Mouse (Mus musculus): Measurements from ENCODE around the gene Rgl2.
"Not testable (repeated sequence)": the region's sequence is repeated elsewhere in the genome, so short reads cannot be mapped to it uniquely, and the experiment has no call there.

Rgl2 gene

DNA sequence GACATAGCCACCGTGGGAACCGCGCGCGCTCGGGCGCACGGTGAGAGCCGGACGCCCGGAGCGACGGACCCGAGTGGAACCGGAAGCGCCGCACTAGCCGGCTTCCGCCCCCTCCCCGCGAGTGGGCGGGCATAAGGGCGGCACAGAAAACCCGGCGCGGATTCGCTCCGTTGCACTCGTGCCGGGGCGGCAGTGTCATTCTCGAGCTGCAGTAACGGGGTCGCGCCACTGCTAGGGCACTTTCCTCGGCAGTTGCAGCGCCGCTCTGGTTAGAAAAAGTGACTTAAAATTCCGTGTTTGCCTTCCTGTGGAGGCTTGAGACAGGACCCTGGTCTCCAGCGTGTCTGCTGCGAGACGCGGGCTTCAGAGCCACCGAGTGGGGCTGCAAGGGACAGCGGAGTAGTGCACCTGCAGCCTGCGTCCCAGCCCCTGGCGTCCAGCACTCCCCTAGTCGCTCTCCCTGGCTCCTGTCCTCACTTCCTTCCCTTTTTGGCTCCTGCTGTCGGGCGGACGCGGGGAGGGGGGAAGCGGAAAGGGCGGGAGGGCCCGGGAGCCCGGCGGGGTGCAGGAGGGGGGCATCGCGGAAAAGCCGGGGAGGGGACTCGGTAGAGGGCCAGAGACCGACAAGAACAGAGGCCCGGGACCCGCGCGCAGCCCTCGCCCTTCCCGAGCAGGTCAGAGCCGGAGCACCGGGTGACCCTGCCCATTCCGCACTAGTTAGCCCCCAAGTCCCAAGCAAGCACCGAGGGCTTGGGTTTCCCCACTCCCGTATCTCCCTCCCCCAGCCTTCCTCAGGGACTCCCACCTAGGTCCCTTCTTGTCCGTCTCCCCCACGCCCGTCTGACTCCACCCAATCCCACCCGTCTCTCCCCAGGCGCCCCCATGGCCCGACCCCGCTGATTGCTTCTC lies at the start of gene Rgl2:
Rgl2 (plus strand) TSS at position 173 of the 909 bp plus-strand sequence.
- in situ Hi-C loops (cut with MboI, MseI): loop anchor here (5.0 kb wide), 1 partner anchor 37 kb away; the partner anchor contains the start of gene Kifc1

DNA sequence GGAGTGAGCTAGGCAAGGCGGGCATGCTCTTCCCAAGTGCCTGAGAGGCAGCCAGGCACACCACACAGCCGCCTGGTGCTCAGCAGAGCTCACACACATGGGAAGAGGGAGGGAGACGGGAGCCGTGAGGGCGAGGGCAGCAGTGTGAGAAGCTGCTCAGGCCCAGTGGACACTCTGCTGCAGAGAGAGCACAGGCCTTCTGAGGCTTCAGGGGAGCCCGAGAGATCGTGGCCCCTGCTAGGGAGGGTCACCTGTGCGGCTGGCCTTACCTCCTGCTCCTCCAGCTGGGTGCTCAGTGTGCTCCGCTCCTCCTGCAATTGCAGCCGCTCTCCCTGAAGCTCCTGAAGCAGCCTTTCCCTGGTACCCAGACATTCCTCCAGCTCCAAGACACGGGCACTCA lies 45.0 kb upstream of the Rgl2 start:
- in situ Hi-C loops (cut with MboI, MseI): loop anchor here (5.0 kb wide), 1 partner anchor 37 kb away; no protein-coding TSS in a partner anchor

DNA sequence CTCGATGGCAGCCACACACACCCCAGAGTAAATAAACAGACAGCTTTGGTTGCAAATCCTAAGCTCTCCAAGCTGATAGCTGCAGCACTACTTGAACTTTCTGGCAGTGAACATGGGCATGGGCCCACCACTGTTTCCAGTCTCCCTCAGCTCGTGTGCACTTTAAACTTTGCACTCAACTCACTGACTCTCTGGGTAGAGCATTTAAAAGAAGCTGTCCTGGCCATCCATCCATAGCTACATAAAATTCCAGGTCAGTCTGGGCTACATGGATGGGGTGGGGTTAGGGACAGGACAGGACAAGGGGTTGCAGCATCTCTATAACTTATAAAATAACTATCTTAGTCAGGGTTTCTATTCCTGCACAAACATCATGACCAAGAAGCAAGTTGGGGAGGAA lies 41.5 kb upstream of the Rgl2 start:
- in situ Hi-C loops (cut with MboI, MseI): not testable (repeated sequence)

DNA sequence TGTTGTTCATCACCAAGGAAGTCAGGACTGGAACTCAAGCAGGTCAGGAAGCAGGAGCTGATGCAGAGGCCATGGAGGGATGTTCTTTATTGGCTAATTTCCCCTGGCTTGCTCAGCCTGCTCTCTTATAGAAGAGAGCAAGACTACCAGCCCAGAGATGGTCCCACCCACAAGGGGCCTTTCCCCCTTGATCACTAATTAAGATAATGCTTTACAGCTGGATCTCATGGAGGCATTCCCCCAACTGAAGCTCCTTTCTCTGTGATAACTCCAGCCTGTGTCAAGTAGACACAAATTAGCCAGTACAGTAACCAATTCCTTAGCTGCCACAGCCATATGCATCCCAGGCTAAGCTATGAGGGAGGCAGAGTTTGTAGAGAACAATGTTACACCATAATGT lies 41.1 kb upstream of the Rgl2 start:
- in situ Hi-C loops (cut with MboI, MseI): not testable (repeated sequence)

DNA sequence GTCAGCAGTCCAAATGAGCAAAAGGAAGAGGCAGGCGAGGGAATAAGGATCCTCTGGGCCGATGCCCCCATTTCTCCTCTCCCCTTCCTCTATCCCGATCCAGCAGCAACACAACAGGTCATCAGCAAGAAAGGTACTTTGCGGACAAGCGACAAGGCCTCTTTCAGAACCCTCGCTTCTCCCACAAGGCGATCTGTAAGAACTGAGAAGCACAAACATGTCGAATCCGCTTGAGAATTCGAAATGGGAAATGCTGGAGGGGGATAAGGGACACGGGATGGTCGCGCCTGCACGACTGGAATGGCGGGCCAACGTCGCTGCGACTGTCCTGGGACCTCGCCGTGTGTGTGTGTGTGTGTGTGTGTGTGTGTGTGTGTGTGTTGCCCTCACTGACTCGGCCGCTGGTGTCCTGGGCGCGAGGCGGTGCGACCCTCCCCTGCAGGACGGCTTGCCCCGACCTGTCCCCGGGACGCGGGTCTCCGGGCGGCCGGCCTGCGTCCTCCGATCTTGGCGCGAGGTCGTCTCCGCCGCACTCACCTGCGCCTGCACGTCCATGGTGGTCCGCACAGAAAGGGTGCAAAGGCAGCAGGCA lies 39.3 kb upstream of the Rgl2 start:
- in situ Hi-C loops (cut with MboI, MseI): loop anchor here (5.0 kb wide), 1 partner anchor 42 kb away; no protein-coding TSS in a partner anchor

DNA sequence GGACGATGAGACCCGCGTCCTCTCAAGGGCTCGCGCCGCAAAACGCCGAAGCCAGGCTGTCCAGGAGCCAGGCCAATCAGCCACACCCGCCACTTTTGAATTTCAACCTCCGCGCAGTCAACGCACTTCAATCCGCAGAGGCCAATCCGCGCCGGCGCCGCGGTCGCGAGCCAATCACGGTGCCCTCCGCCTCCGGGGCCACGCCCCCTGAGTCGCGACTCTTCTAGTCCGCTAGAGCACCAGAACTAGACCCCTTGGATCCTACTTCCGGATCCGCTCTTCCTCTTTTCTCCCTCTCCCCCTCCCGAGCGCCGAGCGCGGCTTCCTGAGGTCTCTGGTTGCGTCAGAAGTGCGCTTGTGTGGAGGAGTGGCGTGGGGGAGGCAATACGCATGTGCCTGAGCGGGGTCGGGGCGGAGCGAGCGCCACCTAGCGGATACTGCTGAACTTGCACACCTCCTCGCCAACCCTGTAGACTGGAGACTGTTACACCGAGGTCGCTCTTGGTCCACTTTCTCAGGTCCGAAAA lies 38.7 kb upstream of the Rgl2 start, which contains the start of gene Kifc1:
Kifc1 (minus strand) TSS at position 129 of the 527 bp plus-strand sequence.
- in situ Hi-C loops (cut with MboI, MseI): loop anchor here (5.0 kb wide), 1 partner anchor 42 kb away; no protein-coding TSS in a partner anchor

DNA sequence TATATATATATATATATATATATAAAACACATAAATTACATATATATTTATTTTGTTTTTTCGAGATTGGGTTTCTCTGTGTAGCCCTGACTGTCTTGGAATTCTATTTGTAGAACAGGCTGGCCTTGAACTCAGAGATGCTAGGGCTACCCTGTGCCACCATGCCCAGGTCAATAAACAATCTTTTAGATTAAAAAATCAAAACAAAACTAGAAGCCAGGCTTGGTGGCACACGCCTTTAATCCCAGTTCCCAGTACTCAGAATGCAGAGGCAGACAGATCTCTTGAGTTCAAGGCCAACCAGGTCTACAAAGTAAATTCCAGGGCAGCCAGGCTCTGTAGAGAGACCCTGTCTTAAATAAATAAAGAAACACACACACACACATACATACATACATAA lies 38.0 kb upstream of the Rgl2 start:
- in situ Hi-C loops (cut with MboI, MseI): loop anchor here (5.0 kb wide), 1 partner anchor 41 kb away; no protein-coding TSS in a partner anchor

DNA sequence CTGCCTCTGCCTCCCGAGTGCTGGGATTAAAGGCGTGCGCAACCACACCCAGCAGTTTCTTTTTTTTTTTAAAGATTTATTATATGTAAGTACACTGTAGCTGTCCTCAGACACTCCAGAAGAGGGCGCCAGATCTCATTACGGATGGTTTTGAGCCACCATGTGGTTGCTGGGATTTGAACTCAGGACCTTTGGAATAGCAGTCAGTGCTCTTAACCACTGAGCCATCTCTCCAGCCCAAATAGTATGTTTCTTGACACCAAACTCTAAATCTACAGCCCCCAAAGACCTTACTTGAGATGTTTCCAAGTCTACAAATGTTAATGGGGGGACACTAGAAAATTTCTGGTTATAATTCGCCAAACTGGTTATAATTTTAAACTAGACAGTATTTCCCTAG lies 37.5 kb upstream of the Rgl2 start:
- in situ Hi-C loops (cut with MboI, MseI): loop anchor here (5.0 kb wide), 1 partner anchor 40 kb away; no protein-coding TSS in a partner anchor

DNA sequence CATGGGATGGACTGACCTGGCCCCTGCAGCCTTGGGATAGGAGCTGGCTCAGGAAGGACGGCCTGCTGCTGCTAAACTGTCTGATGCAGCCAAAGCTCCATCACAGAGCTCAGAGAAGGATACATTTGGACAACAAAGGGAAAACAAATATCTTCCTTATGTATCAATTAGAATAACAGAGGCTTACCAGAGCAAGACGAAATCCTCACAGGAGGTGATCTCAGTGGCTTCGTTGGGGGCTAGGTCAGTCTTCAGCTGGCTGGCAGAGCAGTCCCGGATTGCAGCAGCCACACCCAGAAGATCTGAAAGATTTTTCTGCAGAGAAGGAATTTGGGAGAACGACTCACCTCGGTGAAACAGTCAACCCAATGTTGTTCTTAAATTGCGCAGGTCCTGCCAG lies 36.9 kb upstream of the Rgl2 start:
- in situ Hi-C loops (cut with MboI, MseI): loop anchor here (5.0 kb wide), 1 partner anchor 40 kb away; no protein-coding TSS in a partner anchor

DNA sequence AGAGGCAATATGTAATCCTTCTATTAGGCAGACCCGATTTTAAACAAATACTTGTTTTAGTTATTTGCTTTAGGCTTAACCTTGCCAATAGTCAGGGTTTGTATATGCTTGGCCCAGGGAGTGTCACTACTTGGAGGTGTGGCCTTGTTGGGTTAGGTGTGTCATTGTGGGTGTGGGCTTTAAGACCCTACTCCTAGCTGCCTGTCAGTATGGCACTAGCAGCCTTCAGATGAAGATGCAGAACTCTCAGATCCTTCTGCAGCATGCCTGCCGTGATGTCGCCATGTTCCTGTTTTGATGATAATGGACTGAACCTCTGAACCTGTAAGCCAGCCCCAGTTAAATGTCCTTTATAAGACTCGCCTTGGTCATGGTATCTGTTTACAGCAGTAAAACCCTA lies 36.3 kb upstream of the Rgl2 start:
- in situ Hi-C loops (cut with MboI, MseI): loop anchor here (5.0 kb wide), 1 partner anchor 39 kb away; no protein-coding TSS in a partner anchor

DNA sequence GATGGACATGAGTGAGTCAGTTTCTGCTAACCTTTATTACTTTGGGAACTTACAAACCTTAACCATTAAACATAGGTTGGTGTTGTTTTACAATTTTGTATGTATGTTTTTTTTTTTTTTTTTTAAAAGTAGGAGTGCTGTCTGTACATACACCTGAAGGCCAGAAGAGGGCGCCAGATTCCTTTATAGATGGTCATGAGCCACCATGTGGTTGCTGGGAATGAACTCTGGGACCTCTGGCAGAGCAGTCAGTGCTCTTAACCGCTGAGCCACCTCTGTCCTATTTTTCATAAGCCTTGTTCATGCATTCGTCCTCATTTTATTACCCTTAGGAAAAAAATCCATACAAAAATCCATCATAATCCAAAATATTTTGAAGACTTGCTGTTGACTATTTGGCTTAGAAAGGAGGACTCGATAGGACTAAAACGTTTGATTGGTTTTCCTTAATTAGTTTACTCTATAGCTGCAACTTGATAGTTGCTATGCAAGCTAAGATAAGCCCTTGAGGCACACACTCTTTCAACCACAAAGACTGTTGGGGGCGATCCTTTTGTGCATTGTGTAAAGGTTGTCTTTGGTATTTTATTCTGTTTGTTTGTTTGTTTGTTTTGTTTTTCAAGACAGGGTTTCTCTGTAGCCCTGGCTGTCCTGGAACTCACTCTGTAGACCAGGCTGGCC lies 32.1 kb upstream of the Rgl2 start:
- in situ Hi-C loops (cut with MboI, MseI): no loop called here

DNA sequence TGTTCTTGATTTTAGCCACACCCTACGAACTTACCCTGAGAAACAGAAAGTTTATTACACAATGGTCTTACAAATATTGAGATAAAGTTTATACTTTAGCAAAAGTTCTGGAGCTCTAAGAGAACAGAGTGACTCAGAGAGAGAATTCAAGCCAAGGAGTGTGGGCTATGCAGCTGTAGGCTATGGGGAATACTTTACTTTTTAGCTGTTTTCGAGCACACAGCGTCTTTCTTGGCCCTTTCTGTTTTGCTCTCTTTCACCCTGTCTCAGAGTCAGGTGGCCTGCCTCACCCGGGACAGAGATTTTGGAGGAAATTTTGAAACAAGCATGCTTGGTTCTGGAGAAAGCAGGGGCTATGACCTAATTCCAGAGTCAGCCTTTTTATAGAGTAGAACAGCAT lies 31.1 kb upstream of the Rgl2 start:
- in situ Hi-C loops (cut with MboI, MseI): not testable (repeated sequence)

DNA sequence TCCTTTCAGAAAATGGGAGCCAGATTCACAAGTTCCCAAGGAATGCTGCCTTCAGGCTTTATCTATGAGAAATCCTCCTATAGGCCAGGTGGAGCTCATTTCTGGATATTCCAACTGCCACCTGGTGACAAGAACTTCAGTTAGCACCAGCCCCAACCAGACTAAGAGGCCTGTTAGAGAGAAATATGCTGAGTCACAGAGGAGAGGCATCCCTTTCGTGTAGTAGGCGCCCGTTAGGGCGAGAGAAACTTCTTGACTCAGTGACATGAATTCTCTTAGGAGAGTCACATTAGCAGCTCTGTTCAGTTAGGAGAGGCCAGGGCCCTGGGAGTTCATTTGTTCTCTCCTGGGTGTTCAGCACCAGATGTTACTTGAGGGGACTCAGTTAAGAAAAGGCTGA lies 29.7 kb upstream of the Rgl2 start:
- in situ Hi-C loops (cut with MboI, MseI): no loop called here

DNA sequence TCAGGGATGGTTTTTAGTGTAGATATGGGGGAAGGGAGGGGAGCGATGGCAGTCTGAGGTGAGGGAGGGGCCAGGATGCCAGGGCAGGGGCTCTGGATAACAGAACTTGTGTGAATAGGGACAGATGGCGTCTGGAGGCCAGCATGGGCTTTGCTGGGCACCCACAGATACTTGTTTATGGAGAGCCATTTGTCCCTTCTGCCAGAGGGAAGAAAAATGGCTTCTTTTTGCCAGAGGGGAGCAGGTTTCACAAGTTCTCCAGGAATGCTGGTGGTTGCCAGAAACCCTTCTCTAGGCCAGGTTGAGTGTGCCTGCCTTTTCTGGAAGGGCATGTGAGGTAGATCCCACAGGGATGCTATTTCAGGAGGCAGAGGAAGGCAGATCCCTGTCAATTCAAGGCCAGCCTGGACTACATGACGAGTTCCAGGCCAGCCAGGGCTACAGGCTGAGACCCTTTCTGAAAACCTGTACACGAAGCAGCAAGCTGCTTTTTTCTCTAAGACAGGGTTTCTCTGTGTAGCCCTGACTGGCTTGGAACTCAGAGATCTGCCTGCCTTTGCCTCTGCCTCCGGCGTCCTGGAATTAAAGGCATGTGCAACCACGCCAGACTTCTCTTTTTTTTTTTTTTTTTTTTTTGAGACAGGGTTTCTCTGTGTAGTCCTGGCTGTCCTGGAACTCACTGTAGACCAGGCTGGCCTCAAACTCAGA lies 28.9 kb upstream of the Rgl2 start:
- in situ Hi-C loops (cut with MboI, MseI): no loop called here

DNA sequence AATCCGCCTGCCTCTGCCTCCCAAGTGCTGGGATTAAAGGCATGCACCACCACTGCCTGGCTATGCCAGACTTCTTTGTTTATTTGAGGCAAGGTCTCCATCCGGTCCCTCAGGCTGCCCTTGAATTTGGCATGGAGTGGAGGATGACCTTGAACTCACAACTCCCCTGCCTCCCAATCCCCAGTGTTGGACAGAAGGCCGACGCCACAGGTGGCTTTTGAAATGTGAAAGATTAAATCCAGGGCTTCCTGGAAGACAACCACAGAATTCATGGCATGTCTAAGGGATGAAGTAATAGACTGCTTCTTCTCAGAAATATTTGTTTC lies 28.4 kb upstream of the Rgl2 start:
- in situ Hi-C loops (cut with MboI, MseI): no loop called here

DNA sequence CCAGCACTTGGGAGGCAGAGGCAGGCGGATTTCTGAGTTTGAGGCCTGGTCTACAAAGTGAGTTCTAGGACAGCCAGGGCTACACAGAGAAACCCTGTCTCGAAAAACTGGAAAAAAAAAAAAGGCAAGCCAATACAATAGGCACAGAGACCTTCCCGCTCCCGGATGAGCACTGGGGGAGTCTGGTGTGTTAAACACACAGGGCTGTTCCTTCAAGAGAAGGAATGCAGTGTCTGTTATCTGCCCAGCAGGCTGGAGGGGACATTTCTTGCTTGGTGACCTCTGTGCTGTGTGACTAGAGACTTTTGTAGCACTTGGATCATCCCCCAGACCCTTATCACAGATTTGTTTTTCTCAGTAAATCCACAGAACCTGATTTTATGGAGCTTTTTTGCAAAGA lies 27.7 kb upstream of the Rgl2 start:
- in situ Hi-C loops (cut with MboI, MseI): no loop called here

DNA sequence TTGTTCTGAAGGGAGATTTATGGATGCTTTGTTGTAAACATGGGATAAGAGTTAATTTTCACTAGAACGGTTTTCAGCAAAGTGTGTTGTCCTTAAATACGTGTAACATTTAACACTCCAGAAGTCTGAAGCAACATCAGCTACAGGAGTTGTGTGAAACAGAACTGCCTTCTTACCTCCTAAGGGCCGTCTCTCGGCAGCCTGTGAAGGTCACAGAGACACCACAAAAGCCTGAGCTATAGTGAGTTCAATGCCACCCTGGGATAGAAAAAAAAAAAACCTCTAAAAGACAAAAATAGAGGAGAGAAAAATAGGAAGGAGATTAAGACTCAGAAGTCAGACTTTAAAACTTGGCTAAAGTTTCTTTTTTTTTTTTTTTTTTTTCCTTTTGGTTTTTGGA lies 27.3 kb upstream of the Rgl2 start:
- in situ Hi-C loops (cut with MboI, MseI): no loop called here

DNA sequence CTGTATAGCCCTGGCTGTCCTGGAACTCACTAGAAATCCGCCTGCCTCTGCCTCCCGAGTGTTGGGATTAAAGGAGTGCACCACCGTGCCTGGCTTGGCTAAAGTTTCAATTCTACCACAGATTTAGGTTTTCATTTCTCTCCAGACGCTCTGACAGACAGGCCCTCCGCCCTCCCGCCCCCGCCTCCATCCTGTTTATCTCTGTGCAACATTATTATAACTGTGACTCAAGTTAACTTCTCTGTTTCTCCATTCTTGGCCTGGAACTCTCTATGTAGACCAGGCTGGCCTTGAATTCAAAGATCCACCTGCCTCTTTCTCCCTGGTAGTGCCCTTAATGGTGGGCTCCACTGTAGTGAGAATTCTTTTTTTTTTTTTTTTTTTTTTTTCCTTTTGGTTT lies 26.9 kb upstream of the Rgl2 start:
- in situ Hi-C loops (cut with MboI, MseI): no loop called here

DNA sequence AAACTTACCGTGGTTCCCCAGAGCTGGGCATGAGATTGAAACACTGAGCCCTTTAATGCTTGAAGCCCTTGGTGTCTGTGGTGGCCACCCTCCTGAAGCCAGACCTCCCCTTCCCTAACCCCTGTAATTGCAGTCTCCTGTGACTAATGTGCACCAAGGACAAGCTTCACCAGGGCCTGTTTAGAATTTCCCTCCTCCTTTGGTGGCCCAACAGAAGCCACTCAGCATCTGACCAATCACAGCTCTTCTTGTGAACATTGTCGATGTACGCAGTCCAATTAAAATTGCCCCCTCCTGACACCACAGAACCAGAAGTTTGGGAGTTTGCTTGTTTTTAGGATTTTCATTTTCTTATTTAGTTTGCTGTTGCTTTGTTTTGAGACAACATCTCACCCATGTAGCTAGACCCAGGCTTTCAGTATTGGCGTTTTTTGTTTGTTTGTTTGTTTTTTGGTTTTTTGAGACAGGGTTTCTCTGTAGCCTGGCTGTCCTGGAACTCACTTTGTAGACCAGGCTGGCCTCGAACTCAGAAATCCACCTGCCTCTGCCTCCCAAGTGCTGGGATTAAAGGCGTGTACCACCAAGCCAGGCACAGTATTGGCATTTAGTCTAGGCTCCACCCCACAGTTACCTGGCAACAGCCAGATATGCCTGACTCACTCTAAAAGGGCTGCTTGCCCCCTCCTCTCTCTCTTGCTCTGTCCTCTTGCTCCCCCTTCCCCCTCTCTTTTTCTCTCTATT lies 25.3 kb upstream of the Rgl2 start:
- in situ Hi-C loops (cut with MboI, MseI): not testable (repeated sequence)

DNA sequence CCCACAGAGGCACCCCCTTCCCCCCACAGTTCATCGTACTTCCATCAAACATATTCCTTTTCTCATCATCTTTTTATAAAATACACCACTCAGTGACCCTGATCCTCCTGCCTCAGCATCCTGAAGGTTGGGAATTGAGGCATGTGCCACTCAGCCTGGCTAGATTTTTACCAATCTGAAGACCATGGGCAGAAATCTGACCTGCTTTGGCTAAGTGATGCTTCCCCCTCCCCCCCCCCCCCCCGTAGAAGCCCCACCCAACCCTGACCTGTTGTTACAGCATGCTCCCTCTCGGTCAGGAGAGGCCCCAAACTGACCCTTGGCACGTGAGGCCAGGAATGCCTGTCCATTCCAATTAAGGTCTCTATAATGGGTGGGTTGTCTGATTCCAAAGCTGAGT lies 24.5 kb upstream of the Rgl2 start, which contains the start of gene Platr17:
Platr17 (plus strand) TSS at position 301 of the 400 bp plus-strand sequence.
- in situ Hi-C loops (cut with MboI, MseI): not testable (repeated sequence)

Data from T-helper 2 cell (primary cell).